Mouse (Mus musculus): ENCODE data around the gene Ptprm. TPM values are rescaled to one million over a fixed set of nuclear protein-coding genes. Genes with fewer than 3 reads are reported as not detected.
A peak's percentile ranks its signal among the peaks of the same experiment; 100 is the strongest.

Ptprm gene
- polyA plus RNA-seq, 1 experiment from 2014 or later: 45.7 TPM

DNA sequence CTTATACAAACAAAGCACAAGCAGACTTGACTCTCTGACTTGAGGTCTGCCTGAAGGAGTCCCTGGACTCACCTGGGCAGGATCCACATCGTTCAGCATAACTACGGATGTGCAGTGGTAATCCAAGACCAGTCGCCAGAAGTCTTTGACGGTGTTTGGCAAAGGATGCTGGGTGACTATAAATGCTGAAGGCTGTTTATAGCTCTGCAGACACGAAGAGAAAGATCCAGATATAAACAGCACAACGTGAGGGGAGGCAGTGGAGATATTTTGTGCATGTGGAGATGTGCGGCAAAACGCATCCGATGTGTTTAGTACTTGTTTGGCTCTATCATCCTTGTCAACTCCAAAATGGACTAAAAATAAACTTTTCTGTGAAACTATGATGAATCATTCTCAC, 666.1 kb downstream of the Ptprm start:
- Histone ChIP-seq H3K27me3 (ENCODE audit: control insufficient read depth, insufficient read depth, low read depth, low read length) (no peaks in the 10 kb centered on the region), H3K4me2 (ENCODE audit: low read depth, low read length) (no peak overlapping the region), H3K4me1 (replicated peaks; ENCODE audit: control insufficient read depth, insufficient read depth, low read length) (no peaks in the 10 kb centered on the region), H3K36me3 (ENCODE audit: control insufficient read depth, insufficient read depth, low read length) (peaks cover 25% of the 10 kb centered on the region), H3K27ac (ENCODE audit: low read length) (no peak overlapping the region), H3K9ac (ENCODE audit: low read length) (no peak overlapping the region), H3K4me3 (ENCODE audit: low read length) (no peak overlapping the region), H3K9me3 (ENCODE audit: control insufficient read depth, low read length) (no peaks in the 10 kb centered on the region)
- WGBS: 68% methylated on average over 9 of the region's 9 CpGs
- no peak for ATAC-seq (ENCODE audit: low read depth)

DNA sequence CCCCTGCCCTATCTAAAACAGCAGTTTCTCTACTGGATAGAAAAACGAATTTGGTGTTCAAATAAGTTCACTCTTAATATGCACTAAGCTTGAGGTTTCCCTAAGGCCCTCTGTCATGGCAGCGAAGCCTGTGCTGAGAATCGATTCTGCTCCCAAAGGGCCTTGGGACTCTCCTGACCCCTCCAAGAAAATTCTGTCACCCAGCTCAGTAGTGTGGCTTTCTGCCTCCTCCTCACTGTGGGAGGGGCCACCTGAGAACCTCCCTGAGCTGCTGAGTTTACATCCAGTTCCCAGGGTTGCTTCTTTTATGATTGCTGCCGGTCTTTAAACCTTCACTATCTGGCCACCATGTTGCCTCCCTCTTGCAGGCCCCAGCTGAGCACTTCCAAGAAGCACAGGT, 666.7 kb downstream of the Ptprm start:
- Histone ChIP-seq H3K36me3 (ENCODE audit: control insufficient read depth, insufficient read depth, low read length) (peaks cover 28% of the 10 kb centered on the region), H3K27ac (ENCODE audit: low read length) (no peak overlapping the region), H3K27me3 (ENCODE audit: control insufficient read depth, insufficient read depth, low read depth, low read length) (no peaks in the 10 kb centered on the region), H3K9ac (ENCODE audit: low read length) (no peak overlapping the region), H3K9me3 (ENCODE audit: control insufficient read depth, low read length) (no peaks in the 10 kb centered on the region), H3K4me1 (replicated peaks; ENCODE audit: control insufficient read depth, insufficient read depth, low read length) (no peaks in the 10 kb centered on the region), H3K4me3 (ENCODE audit: low read length) (no peak overlapping the region), H3K4me2 (ENCODE audit: low read depth, low read length) (no peak overlapping the region)
- ATAC-seq (ENCODE audit: low read depth): no peak
- 79% methylated on average over 4 of the region's 4 CpGs for WGBS

DNA sequence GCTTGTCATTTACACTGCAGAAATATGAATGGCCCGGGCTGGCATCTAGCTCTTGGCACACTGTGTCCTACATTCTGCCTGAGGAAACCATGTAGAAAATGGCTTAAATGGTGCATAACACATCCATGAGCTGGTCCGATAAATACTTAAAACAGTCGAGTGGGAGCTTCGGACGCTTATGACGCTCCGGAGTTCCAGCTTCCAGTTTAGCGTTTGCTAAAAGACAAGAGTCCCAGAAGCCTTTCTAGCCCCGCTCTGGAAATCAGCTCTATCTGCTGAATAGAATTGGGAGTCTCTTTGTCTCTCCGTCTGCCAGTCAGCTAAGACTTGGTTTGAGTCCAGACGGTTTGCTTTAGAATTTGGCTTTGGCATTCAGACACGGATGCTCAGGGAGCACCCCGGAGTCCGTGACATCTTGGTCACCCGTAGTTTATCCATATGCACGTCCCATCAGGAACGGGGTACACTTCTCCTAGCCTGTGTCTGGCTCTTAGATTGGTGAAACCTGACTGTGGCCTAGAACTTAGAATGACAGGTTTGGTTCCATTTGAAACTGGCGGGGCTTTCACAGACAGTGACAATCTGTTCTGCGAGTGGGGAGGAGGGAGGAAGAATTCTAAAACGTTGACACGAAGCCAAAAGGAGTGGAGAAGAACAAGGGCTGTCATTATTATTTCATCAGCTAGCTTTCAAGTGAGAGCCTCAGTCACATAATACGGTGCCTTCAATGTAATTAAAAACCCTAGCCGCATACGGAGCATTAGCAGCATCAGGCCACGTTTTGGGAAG, 667.4 kb downstream of the Ptprm start:
- 78% methylated on average over 25 of the region's 25 CpGs for WGBS
- Histone ChIP-seq H3K9ac (ENCODE audit: low read length) (no peak overlapping the region), H3K4me3 (ENCODE audit: low read length) (no peak overlapping the region), H3K4me2 (ENCODE audit: low read depth, low read length) (no peak overlapping the region), H3K4me1 (replicated peaks; ENCODE audit: control insufficient read depth, insufficient read depth, low read length) (no peaks in the 10 kb centered on the region), H3K27ac (ENCODE audit: low read length) (no peak overlapping the region), H3K36me3 (ENCODE audit: control insufficient read depth, insufficient read depth, low read length) (peaks cover 30% of the 10 kb centered on the region), H3K9me3 (ENCODE audit: control insufficient read depth, low read length) (no peaks in the 10 kb centered on the region), H3K27me3 (ENCODE audit: control insufficient read depth, insufficient read depth, low read depth, low read length) (no peaks in the 10 kb centered on the region)
- ATAC-seq (ENCODE audit: low read depth): no peak; the same call in 1 of the 2 replicates

DNA sequence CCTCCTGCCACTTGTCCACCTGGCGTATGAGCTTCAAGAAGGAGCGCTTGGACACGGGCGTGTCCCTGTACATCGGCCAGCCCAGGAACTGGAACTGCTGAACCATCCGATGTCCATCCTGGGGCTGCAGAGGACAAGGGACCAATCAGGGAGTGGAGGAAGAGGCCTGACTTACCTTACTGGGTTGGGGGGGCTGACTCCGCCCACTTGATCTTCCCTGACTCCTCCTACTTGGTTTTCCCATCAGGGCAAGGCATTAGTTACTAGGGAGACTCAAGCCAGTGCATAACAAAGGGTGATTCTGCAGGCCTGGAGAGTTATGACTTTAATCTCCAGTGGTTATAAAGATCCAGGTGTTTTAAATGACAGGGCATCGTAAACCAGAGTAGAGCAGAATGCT, 670.8 kb downstream of the Ptprm start:
- Histone ChIP-seq H3K9ac (ENCODE audit: low read length) (no peak overlapping the region), H3K27me3 (ENCODE audit: control insufficient read depth, insufficient read depth, low read depth, low read length) (no peaks in the 10 kb centered on the region)
- no peak for ATAC-seq (ENCODE audit: low read depth)

DNA sequence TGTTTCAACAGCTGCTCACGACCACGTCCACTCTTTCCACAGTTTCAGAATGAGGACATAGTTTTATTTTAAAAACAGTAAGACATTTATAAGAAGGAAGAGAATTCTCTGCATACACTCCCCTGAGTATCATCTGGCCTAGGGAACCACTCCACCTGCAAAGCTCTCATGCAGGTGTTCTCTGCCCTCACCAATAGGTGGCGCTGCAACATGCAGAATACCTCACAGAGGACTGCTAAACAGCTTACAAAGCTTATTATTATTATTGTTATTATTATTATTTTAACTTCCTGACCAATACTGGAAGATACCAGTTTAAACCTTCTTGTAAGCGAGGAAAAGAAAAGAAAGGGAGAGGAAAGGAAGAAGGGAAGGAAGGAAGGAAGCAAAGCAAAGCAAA, 673.6 kb downstream of the Ptprm start:
- no peak for ATAC-seq (ENCODE audit: low read depth)
- no peaks in the 10 kb centered on the region for H3K9me3 ChIP-seq (ENCODE audit: control insufficient read depth, low read length)
- H3K9ac ChIP-seq (ENCODE audit: low read length): no peak overlapping the region
- no peak overlapping the region for H3K27ac ChIP-seq (ENCODE audit: low read length)
- 21% methylated on average over 4 of the region's 4 CpGs for WGBS
- no peak overlapping the region for H3K4me2 ChIP-seq (ENCODE audit: low read depth, low read length)
- H3K4me3 ChIP-seq (ENCODE audit: low read length): no peak overlapping the region
- no peaks in the 10 kb centered on the region for H3K4me1 ChIP-seq (replicated peaks; ENCODE audit: control insufficient read depth, insufficient read depth, low read length)
- no peaks in the 10 kb centered on the region for H3K27me3 ChIP-seq (ENCODE audit: control insufficient read depth, insufficient read depth, low read depth, low read length)
- H3K36me3 ChIP-seq (ENCODE audit: control insufficient read depth, insufficient read depth, low read length): peaks cover 12% of the 10 kb centered on the region

More for the DNA sequence above, 670.8 kb downstream of the Ptprm start:
- Histone ChIP-seq H3K27ac (ENCODE audit: low read length) (no peak overlapping the region), H3K9me3 (ENCODE audit: control insufficient read depth, low read length) (no peaks in the 10 kb centered on the region), H3K4me1 (replicated peaks; ENCODE audit: control insufficient read depth, insufficient read depth, low read length) (no peaks in the 10 kb centered on the region), H3K4me2 (ENCODE audit: low read depth, low read length) (no peak overlapping the region), H3K4me3 (ENCODE audit: low read length) (no peak overlapping the region), H3K36me3 (ENCODE audit: control insufficient read depth, insufficient read depth, low read length) (peaks cover 13% of the 10 kb centered on the region)
- 78% methylated on average over 8 of the region's 8 CpGs for WGBS

DNA sequence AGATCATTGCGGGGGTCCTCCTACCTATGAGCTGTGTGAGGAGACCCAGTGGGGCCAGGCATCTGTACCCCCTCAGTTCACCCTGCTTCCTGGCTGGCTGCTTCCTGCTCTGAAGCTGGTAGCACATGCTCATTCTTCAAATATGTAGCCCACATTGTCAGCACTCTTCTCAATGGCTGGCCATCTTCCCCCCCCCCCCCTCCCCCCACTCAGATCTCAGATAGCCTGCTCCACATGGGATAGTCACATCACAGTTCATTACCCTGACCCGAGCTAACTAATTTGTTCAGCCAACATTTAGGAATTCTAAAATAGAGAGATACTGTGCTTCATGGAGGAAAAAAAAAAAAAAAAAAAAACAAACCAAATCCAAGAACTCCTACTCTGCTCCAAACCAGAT, 679.6 kb downstream of the Ptprm start:
- no peaks in the 10 kb centered on the region for H3K9me3 ChIP-seq (ENCODE audit: control insufficient read depth, low read length)

DNA sequence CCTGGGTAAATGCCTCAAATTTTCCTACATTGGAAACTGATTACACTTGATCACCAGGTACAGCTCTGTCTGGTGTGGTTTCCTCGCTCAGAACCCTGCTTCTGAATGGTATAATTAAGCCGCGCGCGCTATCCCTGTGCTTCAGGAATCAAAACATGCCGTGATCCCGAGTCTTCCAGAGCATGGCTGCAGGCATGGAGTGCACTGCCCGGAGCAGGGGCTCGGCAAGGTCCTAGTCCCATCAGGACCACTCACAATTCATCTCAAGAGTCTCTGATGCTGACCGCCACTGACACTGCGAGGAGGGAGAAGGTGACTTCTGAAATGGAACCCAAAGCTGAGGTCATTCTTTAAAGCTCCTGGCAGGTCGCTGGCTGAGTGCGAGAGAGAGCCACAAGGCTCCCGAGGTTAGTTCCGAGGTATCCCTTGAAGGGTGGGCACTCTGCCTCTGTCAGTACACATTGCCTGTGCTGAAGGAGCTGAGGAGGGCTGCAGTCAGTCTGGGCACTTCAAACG, 682.5 kb downstream of the Ptprm start:
- no peak overlapping the region for H3K4me3 ChIP-seq (ENCODE audit: low read length)
- H3K4me1 ChIP-seq (replicated peaks; ENCODE audit: control insufficient read depth, insufficient read depth, low read length): no peaks in the 10 kb centered on the region
- H3K9ac ChIP-seq (ENCODE audit: low read length): no peak overlapping the region
- H3K27me3 ChIP-seq (ENCODE audit: control insufficient read depth, insufficient read depth, low read depth, low read length): no peaks in the 10 kb centered on the region
- 78% methylated on average over 16 of the region's 16 CpGs for WGBS
- H3K4me2 ChIP-seq (ENCODE audit: low read depth, low read length): no peak overlapping the region
- H3K36me3 ChIP-seq (ENCODE audit: control insufficient read depth, insufficient read depth, low read length): no peaks in the 10 kb centered on the region; the same call in 1 of the 2 replicates
- no peaks in the 10 kb centered on the region for H3K9me3 ChIP-seq (ENCODE audit: control insufficient read depth, low read length)
- no peak overlapping the region for H3K27ac ChIP-seq (ENCODE audit: low read length)
- no peak for ATAC-seq (ENCODE audit: low read depth)

More for the DNA sequence above, 679.6 kb downstream of the Ptprm start:
- Histone ChIP-seq H3K9ac (ENCODE audit: low read length) (no peak overlapping the region), H3K4me3 (ENCODE audit: low read length) (no peak overlapping the region), H3K27ac (ENCODE audit: low read length) (no peak overlapping the region), H3K4me2 (ENCODE audit: low read depth, low read length) (no peak overlapping the region), H3K4me1 (replicated peaks; ENCODE audit: control insufficient read depth, insufficient read depth, low read length) (no peaks in the 10 kb centered on the region), H3K36me3 (ENCODE audit: control insufficient read depth, insufficient read depth, low read length) (peaks cover 4% of the 10 kb centered on the region; the same call in 1 of the 2 replicates), H3K27me3 (ENCODE audit: control insufficient read depth, insufficient read depth, low read depth, low read length) (no peaks in the 10 kb centered on the region)
- peak; percentile 52 for ATAC-seq (ENCODE audit: low read depth)
- 67% methylated on average over 2 of the region's 2 CpGs for WGBS

DNA sequence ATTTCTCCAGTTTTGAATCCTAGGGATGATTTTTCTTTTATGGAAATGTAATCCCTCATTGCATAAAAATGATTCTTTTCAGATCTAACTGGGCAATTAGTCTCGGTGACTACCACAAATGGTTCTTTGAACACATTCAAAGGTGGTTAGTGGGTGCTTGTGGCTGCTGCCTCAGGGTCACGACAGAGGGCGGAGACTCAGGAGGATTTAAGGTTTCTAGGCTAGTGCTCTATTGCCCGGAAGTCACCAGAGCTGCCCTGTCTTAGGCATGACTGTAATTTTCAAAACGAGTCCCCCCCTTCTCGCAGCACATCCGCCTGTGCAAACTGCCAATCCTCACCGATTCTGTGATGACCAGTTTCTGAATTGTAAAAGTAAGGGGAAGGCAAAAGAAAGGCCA, 683.0 kb downstream of the Ptprm start:
- no peak overlapping the region for H3K4me3 ChIP-seq (ENCODE audit: low read length)
- H3K27me3 ChIP-seq (ENCODE audit: control insufficient read depth, insufficient read depth, low read depth, low read length): no peaks in the 10 kb centered on the region
- H3K36me3 ChIP-seq (ENCODE audit: control insufficient read depth, insufficient read depth, low read length): no peaks in the 10 kb centered on the region; the same call in 1 of the 2 replicates
- no peak overlapping the region for H3K27ac ChIP-seq (ENCODE audit: low read length)
- no peak overlapping the region for H3K9ac ChIP-seq (ENCODE audit: low read length)
- no peaks in the 10 kb centered on the region for H3K9me3 ChIP-seq (ENCODE audit: control insufficient read depth, low read length)
- 86% methylated on average over 8 of the region's 8 CpGs for WGBS
- no peaks in the 10 kb centered on the region for H3K4me1 ChIP-seq (replicated peaks; ENCODE audit: control insufficient read depth, insufficient read depth, low read length)
- H3K4me2 ChIP-seq (ENCODE audit: low read depth, low read length): no peak overlapping the region
- ATAC-seq (ENCODE audit: low read depth): no peak

DNA sequence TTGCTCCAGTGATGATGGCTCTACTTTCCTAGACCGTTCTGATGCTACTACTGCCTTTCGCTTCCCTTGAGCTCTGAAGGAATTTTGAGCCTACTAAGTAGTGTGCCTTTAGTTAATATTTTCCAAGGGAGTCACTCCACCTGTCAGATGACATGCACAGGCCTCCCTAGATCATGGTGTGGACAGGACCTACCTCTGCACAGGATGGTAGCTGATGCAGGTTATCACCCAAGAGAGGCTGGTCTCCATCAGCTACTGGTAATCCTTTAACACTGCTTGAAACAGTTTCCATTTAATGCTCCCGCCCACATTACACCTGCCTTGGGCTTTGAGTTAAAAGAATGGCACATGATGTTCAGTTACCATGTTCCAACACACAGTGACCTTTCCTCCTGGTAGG, 688.5 kb downstream of the Ptprm start:
- Histone ChIP-seq H3K36me3 (ENCODE audit: control insufficient read depth, insufficient read depth, low read length) (no peaks in the 10 kb centered on the region; the same call in 1 of the 2 replicates), H3K27ac (ENCODE audit: low read length) (no peak overlapping the region), H3K4me1 (replicated peaks; ENCODE audit: control insufficient read depth, insufficient read depth, low read length) (no peaks in the 10 kb centered on the region), H3K9me3 (ENCODE audit: control insufficient read depth, low read length) (no peaks in the 10 kb centered on the region), H3K27me3 (ENCODE audit: control insufficient read depth, insufficient read depth, low read depth, low read length) (no peaks in the 10 kb centered on the region), H3K4me3 (ENCODE audit: low read length) (no peak overlapping the region), H3K4me2 (ENCODE audit: low read depth, low read length) (no peak overlapping the region), H3K9ac (ENCODE audit: low read length) (no peak overlapping the region)
- ATAC-seq (ENCODE audit: low read depth): no peak
- WGBS: 78% methylated on average over 3 of the region's 3 CpGs
